Mouse (Mus musculus): Measurements from ENCODE around the gene Socs3.

Gene Socs3

DNA sequence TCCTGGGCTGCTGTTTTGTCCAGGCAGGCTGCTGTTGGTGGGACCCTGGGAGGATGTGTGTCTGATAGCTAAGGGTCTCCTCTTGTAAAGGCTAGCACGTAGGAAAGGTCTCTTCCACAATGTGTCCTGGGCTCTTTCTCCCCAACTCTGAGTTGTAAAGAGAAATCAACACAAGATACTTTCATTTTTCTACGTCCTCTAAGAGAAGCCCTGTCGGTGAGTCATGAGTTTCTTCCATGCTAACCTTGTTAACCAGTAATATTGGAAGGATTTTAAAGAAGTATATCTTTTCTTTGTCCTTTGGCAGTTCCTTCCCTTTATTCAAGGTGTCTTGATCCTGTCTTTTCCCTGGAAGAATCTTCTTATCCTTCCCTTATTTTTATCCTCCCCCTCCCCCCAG lies 25.8 kb upstream of the Socs3 start:
- DNase-seq (ENCODE audit: low spot score in 2 of 2) = no peak

- no peak for DNase-seq (ENCODE audit: low spot score in 2 of 2)
These were observed 25.4 kb upstream of the Socs3 start for GRCm38 (mm10) chr11:117995255-117995654.

DNA sequence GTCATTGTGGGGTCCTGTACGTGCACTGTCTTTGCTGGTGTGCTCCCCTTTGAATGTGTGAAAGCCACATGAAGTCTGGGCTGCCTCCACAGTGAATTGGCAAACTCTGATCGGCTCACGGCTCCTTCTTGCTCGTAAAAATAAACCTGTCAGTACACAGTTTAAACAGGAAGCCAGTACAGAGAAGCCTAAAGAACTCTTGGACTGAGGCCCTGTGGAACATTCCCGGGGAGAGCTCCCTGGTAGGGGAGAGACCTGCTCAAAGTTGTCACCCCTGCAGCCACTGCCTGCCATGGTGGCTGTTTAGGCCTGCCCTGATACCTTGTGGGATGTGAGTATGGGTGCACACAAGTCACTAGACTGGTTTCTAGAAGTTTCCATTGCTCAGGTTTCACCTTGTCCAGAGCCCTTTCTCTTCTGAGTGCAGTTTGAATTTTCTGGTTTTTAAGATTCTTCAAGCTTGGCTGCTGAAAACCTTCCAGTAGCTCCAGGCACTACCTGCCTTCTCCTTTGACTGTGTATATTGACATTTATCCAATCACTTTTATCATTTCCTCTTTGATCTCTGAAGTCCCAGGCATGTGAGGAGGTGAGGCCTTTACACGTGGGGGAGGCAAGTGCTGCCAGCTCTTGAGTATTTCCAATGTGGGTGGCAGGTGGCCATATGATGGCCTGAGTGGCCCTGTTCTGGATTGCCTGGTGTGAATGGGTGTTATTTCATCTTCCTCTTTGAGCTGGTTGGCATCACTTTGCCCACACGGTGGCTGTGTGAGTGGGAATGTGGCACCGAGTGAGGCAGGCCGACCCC lies 24.6 kb upstream of the Socs3 start:
- DNase-seq (ENCODE audit: low spot score in 2 of 2) = peak in 1 of 2 experiments; percentile 46

DNA sequence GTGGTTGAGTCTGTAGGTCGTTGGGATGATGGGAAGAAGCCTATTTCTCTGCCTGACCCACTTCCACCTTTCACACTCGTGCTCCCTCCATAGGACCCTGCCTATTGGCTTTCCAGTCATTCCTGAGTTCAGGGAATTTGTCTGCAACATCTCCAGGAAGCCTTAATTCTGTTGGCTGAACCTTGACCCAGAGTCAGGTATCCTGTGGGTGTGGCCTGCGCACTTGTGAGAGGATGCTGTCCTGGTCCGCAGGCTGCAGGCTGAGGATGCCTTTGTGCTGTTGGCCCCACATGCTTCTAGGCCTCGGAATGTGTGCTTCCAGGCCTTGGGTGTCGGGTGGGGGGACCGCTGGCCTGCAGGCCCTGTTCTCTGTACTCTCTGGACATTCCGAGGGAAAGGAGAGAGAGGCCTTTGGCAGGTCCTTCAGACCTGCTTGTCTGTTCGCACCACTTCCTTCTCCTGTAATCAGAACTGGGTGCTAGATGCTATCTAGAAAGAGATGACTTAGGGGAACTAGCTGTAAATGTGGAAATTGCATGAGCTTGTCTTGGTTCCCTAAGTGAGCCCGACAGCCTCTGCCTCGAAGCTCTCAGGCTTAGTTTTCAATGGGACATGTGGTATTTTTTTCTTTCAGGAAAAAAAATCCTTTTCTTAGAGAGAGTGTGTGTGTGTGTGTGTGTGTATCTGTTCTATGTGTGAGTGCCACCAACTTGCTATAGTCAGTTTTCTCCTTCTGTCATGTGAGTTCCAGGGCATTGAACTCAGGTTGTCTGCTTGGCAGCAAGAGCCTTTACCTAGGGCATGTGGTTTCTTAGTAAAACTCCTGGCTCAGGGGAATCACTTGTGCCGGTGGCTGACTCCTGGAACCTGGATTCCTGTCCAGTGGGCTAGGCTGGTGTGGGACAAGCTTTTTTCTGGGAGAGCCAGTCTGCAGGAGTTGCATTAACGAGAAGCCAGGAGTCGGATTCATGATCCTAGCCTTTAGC lies 23.6 kb upstream of the Socs3 start:
- no peak for DNase-seq (ENCODE audit: low spot score in 2 of 2)

DNA sequence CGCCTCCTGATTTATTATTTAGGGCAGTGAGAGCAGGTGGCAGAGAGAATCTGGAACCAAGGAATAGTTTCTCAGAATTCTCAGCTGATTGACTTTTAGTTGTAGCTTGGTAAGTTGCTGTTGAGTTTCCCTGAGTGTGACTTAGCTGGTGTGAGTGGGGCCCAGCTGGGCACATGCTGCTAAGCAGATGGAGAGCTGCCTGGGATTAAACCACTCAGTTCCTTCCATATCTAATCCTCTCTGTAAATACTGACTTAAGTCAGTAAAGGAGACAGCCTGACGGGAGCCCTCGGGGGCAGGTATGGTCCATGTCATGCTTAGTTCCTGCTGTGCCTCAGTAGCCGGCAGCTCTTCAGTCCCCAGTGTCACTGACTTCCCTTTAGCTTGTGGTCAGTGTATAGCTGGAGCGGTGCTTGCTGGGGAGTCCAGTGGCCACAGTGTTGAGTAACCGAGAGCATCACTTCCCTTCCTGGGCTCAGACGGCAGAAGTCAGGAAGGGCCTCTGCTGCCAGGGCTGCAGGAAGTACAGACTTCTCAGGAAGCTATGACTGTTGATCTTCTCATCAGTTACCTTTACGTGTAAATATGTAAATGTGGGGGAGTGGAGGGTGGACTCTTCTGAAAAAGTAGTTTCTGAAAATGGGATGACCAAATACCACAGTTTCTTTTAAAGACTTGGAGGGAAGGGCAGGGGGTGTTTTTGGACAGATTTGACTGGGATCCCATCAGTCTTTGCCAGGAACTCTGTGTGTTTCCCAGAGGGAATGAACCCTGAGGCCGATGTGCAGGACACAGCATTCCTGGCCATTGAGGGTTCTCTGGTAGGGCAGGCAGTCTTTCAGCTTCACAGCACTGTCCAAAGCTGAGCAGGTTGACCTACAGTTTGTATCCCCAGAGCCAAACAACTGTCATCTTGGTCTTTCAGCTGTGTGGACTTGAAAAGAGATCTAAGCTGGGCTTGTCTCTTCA lies 21.9 kb upstream of the Socs3 start:
- DNase-seq (ENCODE audit: low spot score in 2 of 2) = peak in 1 of 2 experiments; percentile 33

DNA sequence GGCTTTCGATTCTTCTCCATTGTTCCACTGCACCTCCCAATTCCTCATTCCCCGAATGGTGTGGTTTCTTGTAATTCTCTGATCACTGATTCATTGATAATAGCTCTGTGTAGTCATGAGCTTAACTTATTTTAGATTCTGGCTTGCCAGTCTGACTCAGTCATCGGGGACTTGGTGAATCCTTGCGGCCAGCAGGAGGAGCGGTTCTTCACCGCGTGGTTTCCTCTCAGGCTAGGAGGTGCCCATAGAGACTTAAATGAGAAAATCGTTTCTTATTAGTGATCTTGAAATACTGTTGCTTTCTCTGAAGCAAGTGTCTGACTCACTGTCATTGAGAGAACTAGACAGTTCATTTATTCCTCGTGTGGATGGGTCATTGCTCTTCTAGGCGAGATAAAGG lies 20.1 kb upstream of the Socs3 start:
- DNase-seq (ENCODE audit: low spot score in 2 of 2) = no peak

DNA sequence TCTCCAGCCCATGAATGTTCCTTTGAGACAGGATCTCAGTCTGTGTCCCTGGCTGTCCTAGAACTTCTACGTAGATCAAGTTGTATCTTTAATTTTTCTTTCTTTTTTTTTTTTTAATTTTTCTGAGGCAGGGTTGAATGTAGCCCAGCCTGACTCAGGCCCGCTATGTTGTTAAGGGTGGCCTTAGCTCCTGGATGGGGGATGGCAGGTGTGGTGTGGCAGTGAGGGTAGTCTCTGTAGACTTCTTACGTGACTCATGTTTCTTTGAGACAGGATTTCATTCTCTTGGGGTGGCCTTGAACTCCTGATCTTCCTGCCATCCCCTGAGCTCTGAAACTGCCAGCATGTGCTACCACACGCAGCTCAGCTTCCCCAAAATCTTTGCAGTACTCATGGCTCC lies 19.4 kb upstream of the Socs3 start:
- no peak for DNase-seq (ENCODE audit: low spot score in 2 of 2)

DNA sequence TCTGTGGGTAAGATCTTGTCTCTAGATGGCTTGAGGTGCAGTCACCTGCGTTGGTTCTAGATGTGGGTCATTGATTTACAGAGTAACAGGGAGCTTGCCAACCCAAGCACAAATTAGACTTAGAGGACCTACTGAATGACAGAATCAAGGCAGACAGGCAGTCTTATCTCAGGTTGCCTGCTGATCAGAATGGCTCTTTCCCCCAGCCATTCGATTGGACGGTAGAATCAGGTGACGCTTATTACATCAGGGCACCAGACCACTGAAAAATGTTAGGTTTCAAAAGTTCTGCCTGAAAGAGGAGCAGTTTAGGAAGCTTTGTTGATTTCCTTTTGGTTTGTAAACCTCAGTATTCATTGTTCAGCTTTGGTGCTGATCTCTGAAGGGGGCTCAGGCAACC lies 18.1 kb upstream of the Socs3 start:
- DNase-seq (ENCODE audit: low spot score in 2 of 2) = no peak

DNA sequence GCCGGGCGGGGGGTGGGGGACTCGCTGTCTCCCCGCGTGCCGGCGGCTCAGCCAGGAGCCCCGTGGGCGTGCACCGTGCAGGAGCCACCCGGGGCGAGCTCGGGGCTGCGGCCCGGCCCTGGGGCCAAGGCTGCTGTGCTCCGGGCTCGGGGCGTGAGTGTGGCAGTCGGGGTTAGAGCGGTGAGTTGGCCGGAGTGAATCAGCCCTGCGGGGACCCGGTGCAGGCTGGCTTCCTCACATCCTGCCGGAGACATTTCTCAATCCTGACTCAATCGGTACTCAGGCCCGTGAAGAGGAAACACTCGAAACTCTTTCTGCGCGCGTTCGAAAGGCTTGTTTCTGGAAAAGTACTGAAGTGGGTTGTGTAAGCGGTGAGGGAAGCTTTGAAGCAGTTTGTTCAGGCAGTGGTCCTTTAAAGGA lies 17.2 kb upstream of the Socs3 start:
- DNase-seq (ENCODE audit: low spot score in 2 of 2) = no peak

GRCm38 (mm10) chr11:117986126-117987031 lies 16.5 kb upstream of the Socs3 start, which contains the start of gene Pgs1:
Pgs1 (plus strand) TSS chr11:117986292.
- DNase-seq (ENCODE audit: low spot score in 2 of 2) = peak in 1 of 2 experiments; percentile 89

GRCm38 (mm10) chr11:117983770-117984169 lies 13.9 kb upstream of the Socs3 start:
- DNase-seq (ENCODE audit: low spot score in 2 of 2) = no peak

- DNase-seq (ENCODE audit: low spot score in 2 of 2) = no peak
These were observed 12.6 kb upstream of the Socs3 start for GRCm38 (mm10) chr11:117982426-117982825.

GRCm38 (mm10) chr11:117979388-117979787 lies 9.5 kb upstream of the Socs3 start:
- DNase-seq (ENCODE audit: low spot score in 2 of 2) = no peak

GRCm38 (mm10) chr11:117977694-117978360 lies 8.0 kb upstream of the Socs3 start:
- DNase-seq (ENCODE audit: low spot score in 2 of 2) = no peak

DNA sequence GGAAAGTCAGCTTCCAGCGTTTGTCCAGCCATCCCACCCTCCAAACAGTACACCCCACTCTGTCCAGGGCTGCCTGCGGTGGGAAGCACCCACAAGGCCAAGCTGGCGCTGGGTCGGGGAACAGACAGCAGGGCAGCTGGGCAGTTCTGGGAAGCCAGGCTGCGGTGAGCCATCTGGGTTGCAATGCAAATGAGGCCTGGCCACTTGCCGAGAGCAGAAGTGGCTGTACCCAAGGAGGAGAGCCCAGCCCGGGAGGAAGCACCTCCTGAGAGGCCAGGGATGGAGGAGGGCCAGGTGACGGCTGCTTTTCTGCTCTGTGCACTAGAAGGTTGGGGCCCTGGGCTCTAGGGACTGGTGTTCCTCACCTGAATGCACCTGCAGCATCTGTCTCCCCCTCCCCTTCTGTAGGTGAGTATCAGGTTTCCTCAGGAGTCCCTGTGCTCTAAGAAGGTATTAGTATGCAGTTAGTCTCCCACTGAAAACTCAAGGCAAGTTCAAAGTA lies 6.3 kb upstream of the Socs3 start:
- DNase-seq (ENCODE audit: low spot score in 2 of 2) = peak in 1 of 2 experiments; percentile 53

GRCm38 (mm10) chr11:117975211-117975967 lies 5.5 kb upstream of the Socs3 start:
- DNase-seq (ENCODE audit: low spot score in 2 of 2) = no peak

DNA sequence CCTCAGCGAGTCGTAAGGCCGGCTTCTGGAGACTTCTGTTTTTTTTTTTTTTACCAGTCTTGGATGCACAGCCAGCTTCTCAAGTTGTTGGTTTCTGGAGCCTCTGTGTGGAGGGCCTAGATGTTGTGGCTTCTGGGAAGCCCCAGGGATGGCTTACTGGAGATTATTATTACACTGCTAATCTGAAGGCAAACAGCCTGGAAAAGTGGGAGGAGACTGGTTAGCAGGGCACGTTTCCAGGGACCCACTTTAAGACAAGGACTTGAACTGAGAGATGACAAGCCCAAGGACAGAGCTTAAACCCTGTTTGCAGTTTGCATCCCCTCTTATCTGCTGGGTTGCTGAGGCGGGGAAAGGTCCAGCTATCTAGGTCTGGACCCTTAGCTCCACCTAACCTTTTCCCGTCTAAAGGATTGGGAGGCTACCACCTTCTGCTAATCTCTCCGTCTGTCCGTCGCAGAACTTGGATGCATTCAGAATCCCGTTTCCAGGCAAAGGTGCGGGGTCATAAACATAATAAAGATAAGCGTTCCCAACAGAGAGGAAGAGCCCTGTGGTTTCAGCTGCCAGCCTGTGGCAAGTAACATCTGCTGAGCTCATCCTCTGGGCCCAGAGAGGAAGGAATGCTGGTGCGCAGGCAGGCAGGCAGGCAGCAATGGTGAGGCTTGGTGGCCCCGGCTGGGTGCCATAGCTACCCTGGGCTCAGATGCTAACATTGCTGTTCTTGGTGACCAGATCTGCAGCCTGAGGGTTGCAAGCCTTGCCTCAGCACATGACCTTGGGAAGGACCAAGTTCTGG lies 4.7 kb upstream of the Socs3 start:
- DNase-seq (ENCODE audit: low spot score in 2 of 2) = no peak

- no peak for DNase-seq (ENCODE audit: low spot score in 2 of 2)
These were observed 3.7 kb upstream of the Socs3 start for GRCm38 (mm10) chr11:117973569-117973968.
